Mouse (Mus musculus): ENCODE data around the gene Sec22a.

Gene Sec22a

GRCm38 (mm10) chr16:35363150-35364062 is at the start of gene Sec22a:
Gene Sec22a (minus strand): TSS chr16:35363918.
- peak; percentile 71 for DNase-seq (ENCODE audit: low spot score)

- DNase-seq (ENCODE audit: low spot score), result no peak
Measured at GRCm38 (mm10) chr16:35406706-35407105, 43.0 kb upstream of the Sec22a start.

- DNase-seq (ENCODE audit: low spot score), result no peak
Measured at GRCm38 (mm10) chr16:35406166-35406565, 42.4 kb upstream of the Sec22a start.

GRCm38 (mm10) chr16:35405348-35406080 is 41.8 kb upstream of the Sec22a start:
- DNase-seq (ENCODE audit: low spot score), result no peak

- DNase-seq (ENCODE audit: low spot score), result no peak
Measured at GRCm38 (mm10) chr16:35404864-35405263, 41.1 kb upstream of the Sec22a start.

GRCm38 (mm10) chr16:35403891-35404290 is 40.2 kb upstream of the Sec22a start:
- DNase-seq (ENCODE audit: low spot score), result no peak

- DNase-seq (ENCODE audit: low spot score), result no peak
Measured at GRCm38 (mm10) chr16:35403356-35403755, 39.6 kb upstream of the Sec22a start.

- no peak for DNase-seq (ENCODE audit: low spot score)
Measured at GRCm38 (mm10) chr16:35392813-35393212, 29.1 kb upstream of the Sec22a start.

- DNase-seq (ENCODE audit: low spot score), result no peak
Measured at GRCm38 (mm10) chr16:35385654-35386053, 21.9 kb upstream of the Sec22a start.

GRCm38 (mm10) chr16:35380048-35380447 is 16.3 kb upstream of the Sec22a start:
- no peak for DNase-seq (ENCODE audit: low spot score)

GRCm38 (mm10) chr16:35379344-35379743 is 15.6 kb upstream of the Sec22a start:
- DNase-seq (ENCODE audit: low spot score), result no peak

- DNase-seq (ENCODE audit: low spot score), result no peak
Measured at GRCm38 (mm10) chr16:35364063-35364428, 328 bp upstream of the Sec22a start.

GRCm38 (mm10) chr16:35362221-35362620 is 1.5 kb downstream of the Sec22a start:
- DNase-seq (ENCODE audit: low spot score), result no peak

GRCm38 (mm10) chr16:35360593-35360992 is 3.1 kb downstream of the Sec22a start:
- peak; percentile 24 for DNase-seq (ENCODE audit: low spot score)

- DNase-seq (ENCODE audit: low spot score), result no peak
Measured at GRCm38 (mm10) chr16:35357449-35357848, 6.3 kb downstream of the Sec22a start.

GRCm38 (mm10) chr16:35330451-35330850 is 33.3 kb downstream of the Sec22a start:
- DNase-seq (ENCODE audit: low spot score), result no peak

- DNase-seq (ENCODE audit: low spot score), result no peak
Measured at GRCm38 (mm10) chr16:35319773-35320172, 43.9 kb downstream of the Sec22a start.

GRCm38 (mm10) chr16:35319335-35319734 is 44.4 kb downstream of the Sec22a start:
- no peak for DNase-seq (ENCODE audit: low spot score)

GRCm38 (mm10) chr16:35318397-35318796 is 45.3 kb downstream of the Sec22a start:
- DNase-seq (ENCODE audit: low spot score), result no peak

GRCm38 (mm10) chr16:35317460-35317859 is 46.3 kb downstream of the Sec22a start:
- DNase-seq (ENCODE audit: low spot score), result no peak

GRCm38 (mm10) chr16:35316856-35317264 is 46.9 kb downstream of the Sec22a start:
- no peak for DNase-seq (ENCODE audit: low spot score)

- DNase-seq (ENCODE audit: low spot score), result no peak
Measured at GRCm38 (mm10) chr16:35315496-35315895, 48.2 kb downstream of the Sec22a start.

GRCm38 (mm10) chr16:35311586-35311985 is 52.1 kb downstream of the Sec22a start:
- no peak for DNase-seq (ENCODE audit: low spot score)
